Mouse (Mus musculus) cerebellum, postnatal 25 days (tissue): ENCODE data around the gene Slc31a1.

Source experiments
- DNase-seq, 2 experiments: peaks; one replicate each; pipeline ENCODE4 v3.0.0; 2021; ENCODE audit warnings: mixed read lengths in 2 of 2

Slc31a1 gene

GRCm38 (mm10) chr4:62364299-62364698 is 3.8 kb downstream of the Slc31a1 start:
- no peak for DNase-seq

GRCm38 (mm10) chr4:62366291-62366690 is 5.8 kb downstream of the Slc31a1 start:
- no peak for DNase-seq

- no peak for DNase-seq
These were observed 7.1 kb downstream of the Slc31a1 start for GRCm38 (mm10) chr4:62367586-62367985.

- DNase-seq: no peak
These were observed 8.6 kb downstream of the Slc31a1 start for GRCm38 (mm10) chr4:62369091-62369490.

GRCm38 (mm10) chr4:62372410-62372809 is 11.9 kb downstream of the Slc31a1 start:
- DNase-seq: no peak

DNA sequence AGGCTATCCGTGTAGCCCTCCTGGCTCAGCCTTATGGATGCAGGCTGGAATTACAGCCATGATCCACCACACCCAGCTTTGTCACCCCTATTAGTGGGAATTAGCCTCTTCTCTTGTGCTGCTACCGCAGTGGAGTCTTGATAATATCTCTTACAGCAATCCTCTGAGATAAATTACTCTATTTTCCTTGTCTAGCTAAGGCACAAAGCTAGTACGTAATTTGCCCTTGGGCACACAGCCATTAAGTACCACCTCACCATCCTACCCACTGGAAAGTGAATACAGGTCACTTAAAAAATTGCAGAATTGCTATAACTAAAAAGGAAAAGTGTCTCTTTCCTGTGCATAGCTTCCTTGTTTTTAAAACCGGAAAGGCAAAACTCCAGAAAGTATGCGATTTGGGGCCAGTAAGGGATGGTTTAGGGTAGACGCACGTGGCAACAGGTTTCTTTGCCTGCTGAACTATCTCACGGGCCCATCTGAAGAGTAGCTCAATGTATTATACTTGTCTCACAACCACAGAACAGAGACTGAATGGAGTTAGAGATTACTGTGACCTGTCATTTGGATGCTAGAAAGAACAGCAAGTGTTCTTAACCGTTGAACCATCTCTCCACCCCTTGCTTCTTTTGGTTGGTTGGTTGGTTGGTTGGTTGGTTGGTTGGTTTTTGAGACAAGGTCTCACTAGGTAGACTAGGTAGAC is 12.4 kb downstream of the Slc31a1 start:
- no peak for DNase-seq

DNA sequence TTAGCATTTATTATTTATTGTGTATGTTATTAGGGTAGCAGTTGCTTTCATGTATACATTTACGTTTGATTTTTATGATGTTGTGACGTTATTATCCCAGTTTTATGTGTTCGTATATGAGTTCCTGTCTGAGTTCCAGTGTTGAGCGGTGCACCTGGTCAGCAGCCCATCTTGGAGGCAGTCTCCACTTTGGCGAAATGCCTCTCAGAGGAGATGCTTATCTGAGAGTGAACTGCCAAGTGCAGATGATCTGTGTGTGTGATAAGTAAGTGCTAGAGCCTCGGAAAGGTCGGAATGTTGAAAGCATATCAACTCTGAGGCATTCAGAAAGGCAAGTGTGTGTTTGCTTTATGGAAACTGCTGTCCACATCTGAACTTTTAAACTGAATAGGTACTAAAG is 13.1 kb downstream of the Slc31a1 start:
- no peak for DNase-seq

- no peak for DNase-seq
These were observed 13.8 kb downstream of the Slc31a1 start for GRCm38 (mm10) chr4:62374342-62374741.

- no peak for DNase-seq
These were observed 15.6 kb downstream of the Slc31a1 start for GRCm38 (mm10) chr4:62376123-62376522.

DNA sequence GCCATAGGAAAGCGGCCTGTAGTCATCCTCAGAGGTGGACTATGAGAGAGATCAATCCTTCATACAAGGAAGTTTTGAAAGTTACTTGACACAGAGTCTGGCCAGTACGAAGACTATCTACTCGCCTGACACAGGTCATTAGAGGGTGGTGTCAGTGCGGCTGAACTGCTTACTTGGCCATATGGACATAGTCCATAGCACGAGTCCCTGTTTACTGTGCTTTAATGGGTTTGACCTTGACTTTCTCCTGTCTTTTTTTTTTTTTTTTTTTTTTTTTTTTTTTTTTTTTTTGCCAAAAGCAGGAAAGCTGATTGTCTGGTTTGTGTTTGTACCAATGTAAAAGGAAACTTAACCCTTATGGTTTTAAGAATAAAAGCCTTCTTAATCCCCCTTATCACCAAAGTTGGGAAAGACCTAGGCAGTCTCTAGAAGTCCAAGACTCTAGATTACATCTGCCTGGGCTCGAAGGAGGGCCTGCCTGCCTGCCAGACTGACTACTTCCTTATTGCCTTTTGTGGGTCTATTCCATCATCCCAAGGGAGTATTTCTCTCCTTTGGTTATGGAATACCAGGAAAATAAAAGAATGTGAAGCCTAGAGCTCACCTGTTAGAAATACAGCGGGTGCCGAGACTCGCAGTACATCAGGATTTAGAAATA is 19.3 kb downstream of the Slc31a1 start:
- DNase-seq: no peak

- DNase-seq: no peak
These were observed 22.7 kb downstream of the Slc31a1 start for GRCm38 (mm10) chr4:62383207-62383606.

GRCm38 (mm10) chr4:62383752-62384151 is 23.2 kb downstream of the Slc31a1 start:
- DNase-seq: no peak

DNA sequence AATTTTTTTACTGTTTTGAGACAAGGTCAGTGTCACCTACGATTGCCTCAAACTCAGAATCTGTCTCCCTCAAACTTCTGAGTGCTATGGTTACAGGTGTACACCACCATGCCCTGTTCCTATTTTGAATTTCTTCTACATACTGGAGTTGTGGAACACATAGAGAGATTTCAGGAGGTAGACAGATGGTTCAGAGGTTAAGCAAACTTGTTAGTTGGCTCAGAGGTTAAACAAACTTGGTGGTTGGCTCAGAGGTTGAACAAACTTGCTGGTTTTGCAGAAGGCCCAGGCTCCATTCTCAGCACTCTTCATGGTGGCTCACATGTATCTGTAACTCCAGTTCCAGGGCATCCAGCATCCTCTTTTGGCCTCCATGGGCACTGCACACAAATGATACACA is 23.6 kb downstream of the Slc31a1 start:
- no peak for DNase-seq

DNA sequence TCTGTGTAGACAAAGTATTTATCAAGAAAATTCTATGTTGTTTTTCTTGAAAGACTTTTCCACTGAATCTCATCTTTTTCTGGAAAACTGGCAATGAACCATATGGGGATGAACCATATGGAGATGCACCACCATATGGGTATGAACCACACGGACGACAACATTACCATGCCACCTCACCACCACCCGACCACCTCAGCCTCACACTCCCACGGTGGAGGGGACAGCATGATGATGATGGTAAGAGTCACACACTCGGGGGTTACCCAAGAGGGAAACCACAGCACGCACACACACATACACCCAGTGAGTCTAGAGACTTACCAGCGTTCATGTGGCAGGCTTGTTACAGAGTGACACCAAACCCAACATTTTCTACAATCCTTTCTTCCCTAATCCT is 24.9 kb downstream of the Slc31a1 start:
- DNase-seq: no peak

DNA sequence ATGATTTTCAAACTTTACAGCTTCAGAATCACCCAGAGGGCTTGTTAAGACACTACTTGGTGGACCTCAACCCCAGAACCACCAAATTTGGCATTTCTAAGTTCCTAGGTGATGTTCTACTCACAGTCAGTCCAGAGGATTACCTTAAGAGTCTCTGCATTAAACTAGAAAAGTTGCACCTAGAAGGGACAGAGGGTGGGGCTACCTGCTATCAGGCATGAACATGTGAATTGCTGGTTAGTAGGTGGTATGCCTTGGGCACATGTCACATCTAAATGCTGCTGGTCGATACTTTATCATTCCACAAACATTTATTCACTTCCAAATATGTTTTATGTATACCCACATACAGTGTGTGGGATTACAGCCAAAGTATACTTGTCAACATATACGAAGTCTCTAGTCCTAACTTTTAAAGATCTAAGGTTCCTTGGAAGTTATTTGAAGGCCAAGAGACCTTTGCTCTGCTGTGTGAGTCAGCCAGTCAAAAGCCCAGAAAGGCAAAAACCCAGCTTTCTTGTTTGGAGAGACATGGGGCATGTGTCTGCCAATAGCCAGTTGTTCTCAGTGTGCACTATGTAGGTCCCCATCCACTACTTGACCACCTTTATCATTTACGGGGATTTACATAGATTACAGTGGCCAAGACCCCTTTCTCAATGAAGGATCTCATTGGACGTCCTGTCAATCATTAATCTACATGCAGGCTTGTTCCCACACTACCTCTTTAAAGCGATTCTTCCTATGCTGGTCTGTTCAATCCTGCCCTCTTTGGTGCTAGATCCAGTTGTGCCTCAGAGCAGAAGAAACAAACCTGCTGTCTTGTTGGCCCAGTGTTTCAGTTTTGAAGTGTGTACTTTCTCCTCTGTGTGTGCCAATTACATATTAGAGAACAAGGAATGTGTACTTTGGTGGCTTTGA is 29.3 kb downstream of the Slc31a1 start:
- DNase-seq: no peak

- no peak for DNase-seq
These were observed 31.4 kb downstream of the Slc31a1 start for GRCm38 (mm10) chr4:62391892-62392291.

- DNase-seq: no peak
These were observed 32.9 kb downstream of the Slc31a1 start for GRCm38 (mm10) chr4:62393459-62393858.

DNA sequence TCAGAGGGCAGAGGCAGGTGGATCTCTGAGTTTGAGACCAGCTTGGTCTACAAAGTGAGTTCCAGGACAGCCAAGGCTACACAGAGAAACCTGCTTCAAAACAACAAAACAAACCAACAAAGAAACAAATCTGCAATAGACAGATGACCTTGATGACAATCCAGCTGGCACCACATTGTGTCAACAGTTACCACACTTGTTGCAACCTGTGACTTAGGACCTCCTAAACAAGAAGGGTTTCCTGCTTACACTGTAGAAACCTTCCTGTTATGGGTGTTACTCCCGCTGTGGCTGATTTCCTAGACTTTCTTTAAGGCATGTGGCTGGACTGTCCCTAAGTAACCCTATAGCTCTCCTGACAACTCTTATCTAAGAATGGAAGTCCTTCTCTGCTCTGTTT is 35.3 kb downstream of the Slc31a1 start:
- no peak for DNase-seq

GRCm38 (mm10) chr4:62397616-62398365 is 37.3 kb downstream of the Slc31a1 start:
- no peak for DNase-seq

DNA sequence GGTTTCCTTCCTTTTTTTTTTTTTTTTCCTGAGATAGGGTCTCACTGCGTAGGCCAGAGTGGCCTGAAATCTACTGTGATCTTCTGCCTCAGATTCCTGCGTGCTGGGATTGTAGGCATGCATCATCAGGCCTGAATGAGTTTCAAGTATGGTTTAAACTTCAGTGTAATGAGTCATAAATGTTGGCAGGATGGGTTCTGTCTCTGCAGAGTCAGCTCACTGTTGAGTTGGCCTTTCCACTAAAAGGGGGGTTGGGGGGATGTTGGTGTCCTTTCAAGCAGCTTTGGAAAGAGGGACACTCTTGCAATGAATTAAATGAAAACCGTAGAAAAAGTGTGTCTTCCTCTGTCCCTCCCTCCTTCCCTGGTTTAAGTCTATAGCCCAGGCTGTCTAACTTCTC is 38.4 kb downstream of the Slc31a1 start:
- no peak for DNase-seq

- DNase-seq: peak in 1 of 2 experiments; percentile 12
These were observed 45.6 kb downstream of the Slc31a1 start for GRCm38 (mm10) chr4:62406133-62406532.

DNA sequence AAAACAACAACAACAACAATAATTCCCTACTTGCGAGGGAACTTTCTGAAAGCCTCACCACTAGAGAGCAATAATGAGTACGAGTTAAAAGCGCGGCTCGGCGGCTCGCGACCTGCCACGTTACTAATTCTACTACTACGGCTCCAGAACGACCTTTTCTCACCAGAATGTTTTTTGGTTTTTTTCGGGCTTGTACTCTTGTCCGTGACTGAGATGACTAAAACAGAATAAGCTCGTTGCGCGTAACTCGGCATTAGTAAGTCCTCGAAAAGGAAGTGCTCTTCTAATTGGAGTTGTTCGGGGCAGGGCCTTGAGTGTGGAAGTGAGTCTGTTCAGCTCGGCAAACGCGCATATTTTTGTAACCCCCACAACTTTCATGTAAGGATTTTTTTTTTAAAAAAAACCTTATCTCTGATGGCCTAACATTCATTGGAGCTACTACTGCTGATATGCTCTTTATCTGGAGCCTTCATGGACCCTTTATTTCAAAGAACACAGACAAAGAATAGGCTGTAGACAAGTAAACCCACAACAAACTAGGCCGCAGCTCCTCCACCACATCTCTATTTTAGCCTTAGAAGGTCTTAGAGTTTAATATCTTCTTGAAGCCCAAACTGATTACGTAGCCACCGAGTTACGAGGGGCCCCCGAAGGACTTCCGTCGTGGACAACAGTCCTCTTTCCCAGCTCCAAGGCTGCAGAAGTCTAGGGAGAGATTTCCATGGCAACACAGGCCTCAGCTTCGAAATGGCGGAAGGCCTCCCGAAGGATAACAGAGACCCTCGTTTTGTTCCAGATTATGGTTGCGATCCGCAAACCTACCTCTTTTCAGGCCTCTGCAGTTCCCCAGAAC is 47.4 kb downstream of the Slc31a1 start:
- DNase-seq: peak; percentile 66 to 71
